In genomic region chr1:155096620-155097261, GRCm38 (mm10) we compare ENCODE assay signal across 8 mouse cellular contexts. TPM values are rescaled to one million over a fixed set of nuclear protein-coding genes. Genes with fewer than 3 reads are reported as not detected.
A peak's percentile ranks its signal among the peaks of the same experiment; 100 is the strongest.
DNase-seq lines count a peak whose midpoint lies in the region; ATAC-seq and TF ChIP-seq lines count a peak whose summit lies in the region.

No protein-coding gene starts in this region.

- H3K4me2 ChIP-seq in CH12.LX (ENCODE audit: insufficient read depth, low read depth, poor library complexity, severe bottlenecking) = peak overlapping the region; percentile 34

- dilution Hi-C loops in CH12.LX (cut with MboI; ENCODE audit: extremely low pct_ligation_motif_present, extremely low pct_unique_long_range_greater_than_20kb, low sequenced_read_pairs) = no loop called here

- H3K9me3 ChIP-seq in heart, embryonic 10.5 days = no peaks in the 10 kb centered on the region
- H3K9me3 ChIP-seq in CH12.LX (replicated peaks; ENCODE audit: low read length) = no peaks in the 10 kb centered on the region
- no peaks in the 10 kb centered on the region for H3K9me3 ChIP-seq in hindbrain, embryonic 10.5 days

- in situ Hi-C loops in CH12.LX (cut with MboI; ENCODE audit: low pct_ligation_motif_present, low pct_unique_long_range_greater_than_20kb, low sequenced_read_pairs) = loop anchor here (5.0 kb wide), 1 partner anchor 46 kb away; no protein-coding TSS in a partner anchor

- TF ChIP-seq EP300 in CH12.LX (IDR thresholded peaks at IDR 0.05; ENCODE audit: low read length) = no peak

- TF ChIP-seq RAD21 in CH12.LX (IDR thresholded peaks at IDR 0.05; ENCODE audit: low read depth, low read length) = no peak

- 0 out of 2 replicates have a peak, but pooled peaks have one; percentile 18 for ATAC-seq in megakaryocyte progenitor cell, adult 5-6 weeks (replicated peaks; ENCODE audit: poor library complexity)

- TF ChIP-seq CTCF in CH12.LX (conservative IDR thresholded peaks at IDR 0.05 in 1 of 2, IDR thresholded peaks at IDR 0.05 in 1 of 2; ENCODE audit: low read depth in 2 of 2, low read length in 2 of 2) = no peak

- peaks cover 23% of the 10 kb centered on the region for H3K79me2 ChIP-seq in CH12.LX (replicated peaks; ENCODE audit: control insufficient read depth, extremely low read depth, insufficient read depth, poor library complexity, severe bottlenecking)

- 62% methylated on average over 4 of the region's 4 CpGs for WGBS in heart, embryonic 10.5 days
- 84% methylated on average over 4 of the region's 4 CpGs for WGBS in hindbrain, embryonic 10.5 days

- H3K4me3 ChIP-seq in heart, embryonic 10.5 days = peak overlapping the region; percentile 99
- peak overlapping the region; percentile 75 to 95 (median 92) for H3K4me3 ChIP-seq in CH12.LX (replicated peaks in 1 of 3; ENCODE audit: low read depth in 2 of 3, low read length in 2 of 3, poor library complexity in 1 of 3)
- peak overlapping the region; percentile 93 for H3K4me3 ChIP-seq in hindbrain, embryonic 10.5 days

- H3K4me1 ChIP-seq in heart, embryonic 10.5 days = peaks cover 44% of the 10 kb centered on the region
- peaks cover 9 to 43% of the 10 kb centered on the region in 2 experiments for H3K4me1 ChIP-seq in CH12.LX (ENCODE audit: control insufficient read depth in 1 of 2, insufficient read depth in 2 of 2)
- peaks cover 46% of the 10 kb centered on the region for H3K4me1 ChIP-seq in hindbrain, embryonic 10.5 days (replicated peaks)

- peak; percentile 29; the same call in 1 of the 2 replicates for TF ChIP-seq POLR2A in CH12.LX (IDR thresholded peaks at IDR 0.05; ENCODE audit: low read depth, low read length)

- H3K9ac ChIP-seq in CH12.LX (ENCODE audit: insufficient read depth, low read depth) = peak overlapping the region; percentile 90

- H3K36me3 ChIP-seq in heart, embryonic 10.5 days = no peaks in the 10 kb centered on the region
- H3K36me3 ChIP-seq in CH12.LX (replicated peaks in 1 of 2; ENCODE audit: control insufficient read depth in 1 of 2, insufficient read depth in 1 of 2, low read length in 1 of 2) = peaks cover 0 to 9% of the 10 kb centered on the region in 2 experiments
- H3K36me3 ChIP-seq in hindbrain, embryonic 10.5 days = peaks cover 13% of the 10 kb centered on the region; the same call in 1 of the 2 replicates

- H3K27ac ChIP-seq in heart, embryonic 10.5 days = no peak overlapping the region
- no peak overlapping the region for H3K27ac ChIP-seq in CH12.LX (ENCODE audit: insufficient read depth, low read depth)
- H3K27ac ChIP-seq in hindbrain, embryonic 10.5 days = no peak overlapping the region

- H3K27me3 ChIP-seq in heart, embryonic 10.5 days (ENCODE audit: insufficient read depth, poor library complexity, severe bottlenecking) = no peaks in the 10 kb centered on the region
- H3K27me3 ChIP-seq in CH12.LX (replicated peaks) = no peaks in the 10 kb centered on the region
- H3K27me3 ChIP-seq in hindbrain, embryonic 10.5 days (ENCODE audit: insufficient read depth, poor library complexity, severe bottlenecking) = peaks cover 5% of the 10 kb centered on the region; the same call in 1 of the 2 replicates

- no peak for DNase-seq in heart, embryonic 10.5 days (ENCODE audit: low spot score)
- DNase-seq in heart, adult 8-10 months (ENCODE audit: low spot score) = no peak
- DNase-seq in CH12.LX (ENCODE audit: extremely low read depth) = no peak
- no peak for DNase-seq in hindbrain, embryonic 10.5 days (ENCODE audit: low spot score)
- no peak for DNase-seq in cerebellum, postnatal 14 days
- no peak for DNase-seq in right cerebral cortex, adult 18-20 months
- DNase-seq in retina, postnatal 1 day = no peak

TF ChIP-seq in CH12.LX, 34 proteins besides CTCF, POLR2A, EP300 and RAD21:
- TF ChIP-seq ZNF384 (IDR thresholded peaks at IDR 0.05; ENCODE audit: low read depth, low read length) (no peak), SMC3 (IDR thresholded peaks at IDR 0.05; ENCODE audit: low read depth, low read length) (no peak; the same call in 1 of the 2 replicates), SIN3A (IDR thresholded peaks at IDR 0.05; ENCODE audit: low read length) (peak; percentile 65), MYC (IDR thresholded peaks at IDR 0.05; ENCODE audit: low read depth, low read length) (no peak), BHLHE40 (IDR thresholded peaks at IDR 0.05; ENCODE audit: low read depth, low read length) (peak; percentile 3; the same call in 1 of the 2 replicates), MAFK (IDR thresholded peaks at IDR 0.05; ENCODE audit: insufficient replicate concordance, low read length) (peak; percentile 10; the same call in 1 of the 2 replicates), ETS1 (conservative IDR thresholded peaks at IDR 0.05; ENCODE audit: low read depth, low read length) (peak; percentile 58), MXI1 (IDR thresholded peaks at IDR 0.05; ENCODE audit: low read depth, low read length) (0 out of 2 replicates have a peak, but pooled peaks have one; percentile 62), JUND (conservative IDR thresholded peaks at IDR 0.05; ENCODE audit: low read depth, low read length) (peak; percentile 39; the same call in 1 of the 2 replicates), CHD1 (IDR thresholded peaks at IDR 0.05; ENCODE audit: low read depth, low read length) (peak; percentile 85; the same call in 1 of the 2 replicates), ELF1 (IDR thresholded peaks at IDR 0.05; ENCODE audit: low read depth, low read length) (peak; percentile 58)

RNA-seq across cellular contexts. Expression of gene Ier5, which starts 2.7 kb away (rescaled TPM):
- 3.4 and 8.6 TPM in 2 replicates for polyA plus RNA-seq in heart, embryonic 10.5 days (2016; fragmentation: Nextera tagmentation; extraction: Ambion mirVana)
- total RNA-seq in heart, adult 8-10 months (2022) = 10 to 100 TPM; 10.3 to 22.4 (median 13.3) TPM
- 53.0 and 59.3 TPM in 2 replicates for total RNA-seq in CH12.LX (2012; rRNA removed)
- total RNA-seq in CH12.LX (2014; rRNA removed) = 47.7 and 54.2 TPM in 2 replicates
- polyA plus RNA-seq in CH12.LX (2012; ENCODE audit: insufficient read length, low read depth) = 58.8 and 59.7 TPM in 2 replicates
- polyA plus RNA-seq in hindbrain, embryonic 10.5 days (2016; fragmentation: Nextera tagmentation; extraction: Ambion mirVana) = 4.1 and 7.0 TPM in 2 replicates
- total RNA-seq in megakaryocyte progenitor cell, adult 5-6 weeks (2015) = 6.8 and 12.1 TPM in 2 replicates
- total RNA-seq in megakaryocyte progenitor cell, adult 5-6 weeks (2017) = 5.1 and 5.7 TPM in 2 replicates

RNA-seq across cellular contexts. Expression of gene Mr1, which starts 49.9 kb away (rescaled TPM):
- 1.3 and 1.6 TPM in 2 replicates for polyA plus RNA-seq in heart, embryonic 10.5 days (2016; fragmentation: Nextera tagmentation; extraction: Ambion mirVana)
- 10 to 100 TPM in 2 of 4 experiments, 1 to 10 TPM in 2; 6.9 to 11.2 (median 8.7) TPM for total RNA-seq in heart, adult 8-10 months (2022)
- total RNA-seq in CH12.LX (2012; rRNA removed) = 3.5 and 4.3 TPM in 2 replicates
- 7.1 and 7.9 TPM in 2 replicates for total RNA-seq in CH12.LX (2014; rRNA removed)
- 6.1 and 7.6 TPM in 2 replicates for polyA plus RNA-seq in CH12.LX (2012; ENCODE audit: insufficient read length, low read depth)
- 0.55 and 1.1 TPM in 2 replicates for polyA plus RNA-seq in hindbrain, embryonic 10.5 days (2016; fragmentation: Nextera tagmentation; extraction: Ambion mirVana)
- total RNA-seq in megakaryocyte progenitor cell, adult 5-6 weeks (2015) = 4.6 and 7.6 TPM in 2 replicates
- total RNA-seq in megakaryocyte progenitor cell, adult 5-6 weeks (2017) = 3.3 and 4.1 TPM in 2 replicates
